26 mouse cellular contexts compared by ENCODE assay signal in the genomic region with DNA sequence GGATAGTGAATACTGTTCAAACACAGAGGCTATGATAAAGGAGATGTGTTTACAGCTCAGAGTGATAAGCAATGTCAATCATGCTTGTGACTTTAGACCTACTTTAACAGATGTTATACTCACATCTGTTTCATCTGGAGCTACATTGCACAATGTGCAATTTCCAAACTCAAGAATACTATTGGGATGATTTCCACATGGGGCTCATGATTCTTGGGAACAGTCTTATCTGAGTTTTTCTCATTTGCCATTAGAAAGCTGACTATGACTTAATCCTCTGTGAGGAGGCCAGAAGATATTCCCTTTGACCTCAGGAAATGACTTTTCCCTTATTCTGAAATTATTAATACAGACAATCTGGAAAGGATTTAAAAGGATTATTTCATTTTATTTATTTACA.
DNase-seq lines count a peak whose midpoint lies in the region; ATAC-seq and TF ChIP-seq lines count a peak whose summit lies in the region.
"Had no signal": no experiment of that assay in that cellular context is flagged by ENCODE, and none has a peak within 500 bp of the region (broad histone marks: within the 10 kb centered on the region; RNA-seq: fewer than 3 reads in every experiment).

No protein-coding gene starts in this region.

- H3K9ac ChIP-seq in heart, embryonic 11.5 days (ENCODE audit: low read depth, low read length): no peak overlapping the region
- H3K9ac ChIP-seq in lung, embryonic 14.5 days: no peak overlapping the region
- H3K9ac ChIP-seq: embryonic facial prominence, embryonic 12.5 days; embryonic facial prominence, embryonic 15.5 days; forebrain, postnatal 0 days; heart, embryonic 15.5 days; hindbrain, embryonic 13.5 days; intestine, embryonic 15.5 days had no signal

- no peak overlapping the region for H3K4me3 ChIP-seq in heart, embryonic 10.5 days
- no peak overlapping the region for H3K4me3 ChIP-seq in heart, embryonic 11.5 days (ENCODE audit: low read depth, low read length)
- H3K4me3 ChIP-seq in lung, embryonic 14.5 days (ENCODE audit: low read depth, low read length): no peak overlapping the region
- H3K4me3 ChIP-seq: embryonic facial prominence, embryonic 12.5 days; embryonic facial prominence, embryonic 15.5 days; heart, embryonic 15.5 days; hindbrain, embryonic 10.5 days; hindbrain, embryonic 13.5 days; intestine, embryonic 15.5 days had no signal

- no peaks in the 10 kb centered on the region for H3K27me3 ChIP-seq in heart, embryonic 10.5 days (ENCODE audit: insufficient read depth, poor library complexity, severe bottlenecking)
- H3K27me3 ChIP-seq in heart, embryonic 11.5 days (ENCODE audit: control insufficient read depth, insufficient read depth, low read length): no peaks in the 10 kb centered on the region
- no peaks in the 10 kb centered on the region for H3K27me3 ChIP-seq in lung, embryonic 14.5 days (ENCODE audit: insufficient read depth, low read length)
- H3K27me3 ChIP-seq: embryonic facial prominence, embryonic 12.5 days; embryonic facial prominence, embryonic 15.5 days; heart, embryonic 15.5 days; hindbrain, embryonic 13.5 days; intestine, embryonic 15.5 days had no signal

- no peak overlapping the region for H3K4me2 ChIP-seq in heart, embryonic 11.5 days
- no peak overlapping the region for H3K4me2 ChIP-seq in lung, embryonic 14.5 days
- H3K4me2 ChIP-seq: embryonic facial prominence, embryonic 12.5 days; embryonic facial prominence, embryonic 15.5 days; heart, embryonic 15.5 days; hindbrain, embryonic 13.5 days; intestine, embryonic 15.5 days had no signal

- no peak overlapping the region for H3K27ac ChIP-seq in heart, embryonic 10.5 days
- H3K27ac ChIP-seq in heart, embryonic 11.5 days (ENCODE audit: low read depth, low read length): no peak overlapping the region
- H3K27ac ChIP-seq in lung, embryonic 14.5 days (ENCODE audit: low read depth): no peak overlapping the region
- H3K27ac ChIP-seq: embryonic facial prominence, embryonic 12.5 days; embryonic facial prominence, embryonic 15.5 days; heart, embryonic 15.5 days; hindbrain, embryonic 10.5 days; hindbrain, embryonic 13.5 days; intestine, embryonic 15.5 days had no signal

- peak; percentile 62 for DNase-seq in heart, adult 8-10 months (ENCODE audit: low spot score)
- DNase-seq in heart, embryonic 10.5 days (ENCODE audit: low spot score): no peak
- DNase-seq in heart, postnatal 10 days: peak; percentile 29 to 45
- peak; percentile 18 for DNase-seq in lung, embryonic 14.5 days
- DNase-seq in lung, adult 18-20 months: no peak
- no peak for DNase-seq in frontal cortex, postnatal 10 days (ENCODE audit: low spot score in 2 of 2)
- DNase-seq: adrenal gland, adult 2 months; adrenal gland, postnatal 14 days; cerebellum, adult 11 months; cerebellum, adult 2 months; cerebellum, adult 9-11 months; cerebellum, postnatal 25 days; forebrain, postnatal 0 days; gastrocnemius, postnatal 14 days; heart, adult 11 months; kidney, adult 11 months had no signal

- H3K36me3 ChIP-seq in heart, embryonic 10.5 days: no peaks in the 10 kb centered on the region
- no peaks in the 10 kb centered on the region for H3K36me3 ChIP-seq in heart, embryonic 11.5 days (ENCODE audit: control insufficient read depth, insufficient read depth, low read length)
- H3K36me3 ChIP-seq in lung, embryonic 14.5 days (ENCODE audit: insufficient read depth): no peaks in the 10 kb centered on the region
- H3K36me3 ChIP-seq: embryonic facial prominence, embryonic 12.5 days; embryonic facial prominence, embryonic 15.5 days; heart, embryonic 15.5 days; hindbrain, embryonic 10.5 days; hindbrain, embryonic 13.5 days; intestine, embryonic 15.5 days had no signal

- intact Hi-C loops in heart, postnatal 10 days (cut with DNase I): loop anchor here (5.0 kb wide), 1 partner anchor 247 kb away; no protein-coding TSS in a partner anchor

- TF ChIP-seq CTCF in lung, embryonic 14.5 days (IDR thresholded peaks at IDR 0.05; ENCODE audit: low read depth): no peak

- H3K4me1 ChIP-seq in heart, embryonic 10.5 days: no peaks in the 10 kb centered on the region
- H3K4me1 ChIP-seq in heart, embryonic 11.5 days (ENCODE audit: control insufficient read depth, insufficient read depth, low read length): no peaks in the 10 kb centered on the region
- no peaks in the 10 kb centered on the region; the same call in 1 of the 2 replicates for H3K4me1 ChIP-seq in lung, embryonic 14.5 days (ENCODE audit: insufficient read depth)
- H3K4me1 ChIP-seq: embryonic facial prominence, embryonic 12.5 days; heart, embryonic 15.5 days; hindbrain, embryonic 10.5 days; hindbrain, embryonic 13.5 days; intestine, embryonic 15.5 days had no signal

- H3K9me3 ChIP-seq in heart, embryonic 10.5 days: no peaks in the 10 kb centered on the region
- no peaks in the 10 kb centered on the region for H3K9me3 ChIP-seq in heart, embryonic 11.5 days (replicated peaks; ENCODE audit: control insufficient read depth, low read length)
- no peaks in the 10 kb centered on the region for H3K9me3 ChIP-seq in lung, embryonic 14.5 days (ENCODE audit: low read depth, low read length)
- H3K9me3 ChIP-seq: embryonic facial prominence, embryonic 12.5 days; embryonic facial prominence, embryonic 15.5 days; heart, embryonic 15.5 days; hindbrain, embryonic 10.5 days; hindbrain, embryonic 13.5 days; intestine, embryonic 15.5 days had no signal

- ATAC-seq in heart, embryonic 11.5 days (replicated peaks; ENCODE audit: insufficient number of reproducible peaks, low FRiP score, low TSS enrichment): no peak
- ATAC-seq in lung, embryonic 14.5 days (ENCODE audit: insufficient read depth): no peak
- ATAC-seq: CD4-positive, CD25-positive, alpha-beta regulatory T cell, adult 4 months; forebrain, embryonic 14.5 days; forebrain, postnatal 0 days; hindbrain, embryonic 16.5 days; intestine, embryonic 15.5 days had no signal

Comparison
In these comparisons a context has a peak if more than half of its experiments do, and no peak if none do; other contexts are left out.
1. DNase-seq: peak in heart, adult 8-10 months (single experiment), heart, postnatal 10 days (2 of 2) and lung, embryonic 14.5 days (single experiment); none in heart, embryonic 10.5 days (single experiment), lung, adult 18-20 months (0 of 2) and frontal cortex, postnatal 10 days (0 of 2).